Mouse (Mus musculus): ENCODE results near the gene Dctn3. TPM values are rescaled to one million over a fixed set of nuclear protein-coding genes. Genes with fewer than 3 reads are reported as not detected.
"Not testable (repeated sequence)": the region's sequence is repeated elsewhere in the genome, so short reads cannot be mapped to it uniquely, and the experiment has no call there.

Dctn3 gene
- polyA plus RNA-seq, 1 experiment = 81.6 TPM

GRCm38 (mm10) chr4:41704651-41705050 is 18.3 kb downstream of the Dctn3 start:
- H3K4me1 ChIP-seq (ENCODE audit: control insufficient read depth, insufficient read depth, low read length) = 0 out of 2 replicates have a peak, but pooled peaks cover 2% of the 10 kb centered on the region
- TF ChIP-seq POLR2A (IDR thresholded peaks at IDR 0.05; ENCODE audit: low read depth, low read length) (no peak), CTCF (IDR thresholded peaks at IDR 0.05; ENCODE audit: borderline replicate concordance, insufficient read depth, low read length) (no peak)
- H3K4me3 ChIP-seq (ENCODE audit: insufficient read depth, low read length) = no peak overlapping the region
- no peak overlapping the region for H3K27ac ChIP-seq (ENCODE audit: insufficient read depth, low read length)

DNA sequence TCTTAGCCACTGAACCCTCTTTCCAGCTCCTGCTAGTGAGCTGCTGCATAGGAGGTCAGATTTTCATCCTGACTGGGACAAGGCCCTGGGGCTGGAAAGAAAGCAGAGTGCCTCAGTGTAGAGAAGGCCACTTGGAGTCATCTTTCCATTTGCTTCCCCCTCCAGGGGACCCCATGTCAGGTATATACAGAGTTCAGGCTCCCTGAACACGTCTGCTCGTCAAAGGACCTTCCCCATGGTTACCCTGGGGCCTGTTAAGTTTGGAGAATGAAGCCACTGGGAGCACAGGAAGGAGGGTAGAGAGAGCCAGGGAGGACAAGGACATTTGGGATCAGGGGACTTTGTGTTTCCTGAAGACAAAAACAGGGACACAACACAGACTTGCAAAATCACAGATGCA is 20.7 kb downstream of the Dctn3 start:
- not testable (repeated sequence) for H3K4me1 ChIP-seq (ENCODE audit: control insufficient read depth, insufficient read depth, low read length); H3K4me3 ChIP-seq (ENCODE audit: insufficient read depth, low read length); H3K27ac ChIP-seq (ENCODE audit: insufficient read depth, low read length)

DNA sequence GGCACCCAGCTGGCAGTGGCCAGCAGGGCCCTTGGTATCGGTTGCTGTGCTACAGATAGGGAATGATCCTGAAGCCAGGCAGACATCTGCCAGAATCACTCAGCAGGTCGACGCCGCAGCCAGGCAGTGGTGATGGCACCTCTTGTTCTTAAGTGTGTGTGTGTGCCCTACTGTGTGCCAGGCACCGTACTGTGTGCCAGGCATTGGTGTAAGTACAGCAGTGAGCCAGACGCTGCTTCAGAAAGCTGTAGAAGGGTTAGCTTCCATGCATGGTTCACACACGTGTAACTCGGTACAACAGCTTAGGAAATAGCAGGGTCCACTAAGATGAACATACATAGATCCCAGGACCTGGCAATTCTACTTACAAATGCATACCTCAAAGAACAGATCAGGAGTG is 22.7 kb downstream of the Dctn3 start:
- not testable (repeated sequence) for H3K27ac ChIP-seq (ENCODE audit: insufficient read depth, low read length); H3K4me1 ChIP-seq (ENCODE audit: control insufficient read depth, insufficient read depth, low read length)

DNA sequence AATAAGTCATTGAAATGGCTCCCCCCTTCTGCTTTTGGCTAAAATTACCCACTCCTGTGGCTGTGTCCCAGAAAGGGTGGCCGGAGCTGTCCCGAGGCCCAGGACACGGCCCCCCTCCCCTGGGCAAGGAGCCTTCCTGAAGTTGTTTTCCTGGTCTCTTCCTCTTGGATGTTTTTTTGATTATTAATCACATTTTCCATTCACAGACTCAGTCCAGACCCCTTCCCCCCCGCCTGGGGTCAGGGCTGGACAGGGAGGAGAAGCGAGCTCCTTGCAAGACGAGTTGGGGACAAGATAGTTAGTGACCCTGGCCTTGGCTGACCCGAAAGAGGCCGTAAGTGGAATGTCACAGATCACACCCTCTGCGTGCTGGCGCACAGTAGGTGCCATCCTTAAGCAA is 23.2 kb downstream of the Dctn3 start, which contains the start of gene Il11ra1:
TSS of gene Il11ra1 (plus strand) at position 207 of the 400 bp plus-strand sequence.
- H3K4me1 ChIP-seq (ENCODE audit: control insufficient read depth, insufficient read depth, low read length); H3K27ac ChIP-seq (ENCODE audit: insufficient read depth, low read length); H3K4me3 ChIP-seq (ENCODE audit: insufficient read depth, low read length): not testable (repeated sequence)

More for the DNA sequence above, 22.7 kb downstream of the Dctn3 start:
- not testable (repeated sequence) for H3K4me3 ChIP-seq (ENCODE audit: insufficient read depth, low read length)

DNA sequence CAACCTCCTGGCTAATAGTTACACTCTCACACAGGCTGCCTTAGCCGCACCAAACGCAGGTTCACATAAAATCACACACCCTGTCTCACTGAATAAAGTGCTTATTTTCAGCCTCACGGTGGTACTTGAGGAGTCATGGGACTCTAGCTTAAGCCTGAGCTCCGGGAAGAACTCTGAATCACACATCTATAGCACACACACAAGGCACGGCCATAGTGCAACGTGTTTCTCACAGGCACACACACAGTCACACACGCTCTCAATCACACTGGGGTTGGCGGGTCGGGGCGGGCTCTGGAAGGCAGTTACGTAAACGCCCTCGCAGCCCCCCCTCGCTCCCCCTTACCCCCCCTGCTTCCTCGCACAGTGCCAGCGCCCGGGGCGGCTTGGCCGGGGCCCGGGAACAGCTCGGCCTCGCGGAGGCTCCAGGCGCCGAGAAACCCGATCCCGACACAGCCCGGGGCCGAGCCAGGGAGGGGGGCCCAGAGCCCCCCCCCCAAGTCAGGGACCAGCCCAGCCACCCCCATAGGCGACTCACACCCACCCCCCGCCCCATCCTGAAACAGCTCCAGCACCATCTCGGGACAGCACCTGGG is 24.5 kb downstream of the Dctn3 start:
- not testable (repeated sequence) for H3K27ac ChIP-seq (ENCODE audit: insufficient read depth, low read length); H3K4me1 ChIP-seq (ENCODE audit: control insufficient read depth, insufficient read depth, low read length); H3K4me3 ChIP-seq (ENCODE audit: insufficient read depth, low read length)

- H3K4me1 ChIP-seq (ENCODE audit: control insufficient read depth, insufficient read depth, low read length); H3K27ac ChIP-seq (ENCODE audit: insufficient read depth, low read length); H3K4me3 ChIP-seq (ENCODE audit: insufficient read depth, low read length): not testable (repeated sequence)
- TF ChIP-seq CTCF (IDR thresholded peaks at IDR 0.05; ENCODE audit: borderline replicate concordance, insufficient read depth, low read length) = peak; percentile 79
These were observed 25.8 kb downstream of the Dctn3 start, which contains the start of gene Cntfr for GRCm38 (mm10) chr4:41696930-41697841. Gene Cntfr (minus strand): TSS chr4:41697089.

DNA sequence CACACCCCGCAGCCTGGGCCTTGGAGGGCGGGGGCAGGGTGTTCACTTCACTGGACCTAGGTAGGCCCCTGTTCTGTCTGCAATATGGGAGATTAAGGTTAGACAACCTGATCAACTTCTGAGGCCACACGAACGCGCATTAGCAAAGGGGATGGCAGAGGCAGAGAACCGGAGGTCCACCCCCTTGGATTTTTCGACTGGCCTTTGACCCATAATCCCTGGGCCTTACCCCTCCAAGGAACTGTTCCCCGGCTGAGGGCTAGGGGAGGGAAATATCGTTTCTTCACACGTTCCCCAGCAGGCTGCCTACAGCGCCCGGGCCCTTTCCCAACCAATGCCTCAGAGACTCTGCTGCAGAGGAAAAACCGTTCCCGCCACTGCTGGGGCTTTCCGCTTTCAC is 26.5 kb downstream of the Dctn3 start:
- not testable (repeated sequence) for H3K27ac ChIP-seq (ENCODE audit: insufficient read depth, low read length); H3K4me1 ChIP-seq (ENCODE audit: control insufficient read depth, insufficient read depth, low read length); H3K4me3 ChIP-seq (ENCODE audit: insufficient read depth, low read length)

GRCm38 (mm10) chr4:41695800-41696199 is 27.2 kb downstream of the Dctn3 start:
- not testable (repeated sequence) for H3K4me3 ChIP-seq (ENCODE audit: insufficient read depth, low read length); H3K4me1 ChIP-seq (ENCODE audit: control insufficient read depth, insufficient read depth, low read length)

DNA sequence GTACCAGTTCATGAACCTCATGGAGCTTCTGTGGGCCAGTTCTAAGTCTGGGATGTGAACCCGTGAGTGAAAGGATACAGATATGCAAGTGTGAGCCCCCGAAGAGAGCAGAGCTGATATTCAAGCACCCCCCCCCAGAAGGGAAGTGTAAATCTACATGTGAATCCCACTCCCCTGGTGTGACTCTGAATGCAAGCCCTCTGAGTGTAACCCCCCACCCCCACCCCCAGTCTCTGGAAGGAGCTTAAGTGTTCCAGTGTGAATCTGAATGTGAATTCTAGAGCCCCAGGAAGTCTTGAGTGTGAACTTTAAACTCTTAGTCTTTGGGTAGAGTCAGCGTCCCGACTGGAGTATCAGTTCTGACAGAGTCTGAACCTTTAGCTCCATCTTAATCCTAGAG is 29.5 kb downstream of the Dctn3 start:
- H3K4me3 ChIP-seq (ENCODE audit: insufficient read depth, low read length); H3K27ac ChIP-seq (ENCODE audit: insufficient read depth, low read length); H3K4me1 ChIP-seq (ENCODE audit: control insufficient read depth, insufficient read depth, low read length): not testable (repeated sequence)

More at GRCm38 (mm10) chr4:41695800-41696199, 27.2 kb downstream of the Dctn3 start:
- not testable (repeated sequence) for H3K27ac ChIP-seq (ENCODE audit: insufficient read depth, low read length)

- not testable (repeated sequence) for H3K4me3 ChIP-seq (ENCODE audit: insufficient read depth, low read length); H3K27ac ChIP-seq (ENCODE audit: insufficient read depth, low read length)
These were observed 33.0 kb downstream of the Dctn3 start for GRCm38 (mm10) chr4:41690014-41690413.

DNA sequence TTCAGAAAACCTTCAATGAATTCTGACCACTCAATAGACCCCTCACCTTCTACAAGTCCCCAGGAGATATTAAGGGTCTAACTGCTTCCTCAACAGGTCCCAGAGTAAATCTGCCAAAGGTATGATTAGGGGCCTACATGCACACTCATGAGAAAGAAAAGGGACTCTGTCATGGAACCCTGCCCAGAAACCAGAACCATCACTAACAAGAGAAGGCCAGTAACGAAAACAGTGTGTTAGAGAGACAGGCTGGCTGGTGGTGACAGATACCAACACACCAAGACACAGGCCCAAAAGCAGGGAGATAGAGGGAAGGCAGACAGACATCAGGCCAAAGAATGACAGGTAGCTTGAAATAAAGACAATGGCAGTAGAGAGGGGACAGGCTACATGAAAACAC is 34.4 kb downstream of the Dctn3 start:
- not testable (repeated sequence) for H3K4me1 ChIP-seq (ENCODE audit: control insufficient read depth, insufficient read depth, low read length); H3K4me3 ChIP-seq (ENCODE audit: insufficient read depth, low read length); H3K27ac ChIP-seq (ENCODE audit: insufficient read depth, low read length)

More at GRCm38 (mm10) chr4:41690014-41690413, 33.0 kb downstream of the Dctn3 start:
- H3K4me1 ChIP-seq (ENCODE audit: control insufficient read depth, insufficient read depth, low read length) = not testable (repeated sequence)

- H3K4me3 ChIP-seq (ENCODE audit: insufficient read depth, low read length); H3K4me1 ChIP-seq (ENCODE audit: control insufficient read depth, insufficient read depth, low read length); H3K27ac ChIP-seq (ENCODE audit: insufficient read depth, low read length): not testable (repeated sequence)
These were observed 37.0 kb downstream of the Dctn3 start for GRCm38 (mm10) chr4:41685882-41686492.

DNA sequence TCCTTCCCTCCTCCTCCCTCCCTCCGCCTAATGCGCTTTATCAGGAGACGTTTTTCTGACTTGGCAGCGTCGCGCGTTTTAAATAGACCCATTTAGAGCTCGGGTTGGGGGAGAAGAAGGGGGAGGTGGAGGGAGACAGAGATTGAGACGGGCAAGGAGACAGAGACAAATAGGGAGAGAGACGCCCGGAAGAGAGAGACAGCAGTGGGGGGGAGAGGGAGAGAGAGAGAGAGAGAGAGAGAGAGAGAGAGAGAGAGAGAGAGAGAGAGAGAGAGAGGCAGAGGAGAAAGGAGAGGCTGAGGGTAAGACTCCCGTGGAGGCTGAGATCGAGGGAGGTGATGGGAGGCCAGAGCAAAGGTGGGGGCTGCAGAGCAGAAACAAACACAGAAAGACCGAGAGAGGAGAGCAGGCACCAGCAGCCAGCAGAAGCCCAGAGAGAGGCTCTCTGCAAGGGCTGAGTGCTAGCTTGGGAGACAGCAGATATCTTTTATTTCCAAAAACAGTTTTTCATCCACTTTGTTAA is 38.0 kb downstream of the Dctn3 start:
- not testable (repeated sequence) for H3K27ac ChIP-seq (ENCODE audit: insufficient read depth, low read length); H3K4me1 ChIP-seq (ENCODE audit: control insufficient read depth, insufficient read depth, low read length); H3K4me3 ChIP-seq (ENCODE audit: insufficient read depth, low read length)

GRCm38 (mm10) chr4:41684131-41684930 is 38.6 kb downstream of the Dctn3 start:
- H3K4me1 ChIP-seq (ENCODE audit: control insufficient read depth, insufficient read depth, low read length); H3K4me3 ChIP-seq (ENCODE audit: insufficient read depth, low read length); H3K27ac ChIP-seq (ENCODE audit: insufficient read depth, low read length): not testable (repeated sequence)
